Comparison of ENCODE assay signal across 10 mouse cellular contexts in genomic region chr12:32681910-32682309, GRCm38 (mm10).
"Had no signal": no experiment of that assay in that cellular context is flagged by ENCODE, and none has a peak within 500 bp of the region (broad histone marks: within the 10 kb centered on the region; RNA-seq: fewer than 3 reads in every experiment).

No protein-coding gene starts in this region.

- H3K4me1 ChIP-seq: limb, embryonic 12.5 days; lung, embryonic 15.5 days; midbrain, embryonic 13.5 days; stomach, embryonic 15.5 days had no signal

- ATAC-seq: intestine, postnatal 0 days; midbrain, embryonic 13.5 days had no signal

- H3K9me3 ChIP-seq: limb, embryonic 12.5 days; lung, embryonic 15.5 days; midbrain, embryonic 13.5 days; stomach, embryonic 15.5 days had no signal

- H3K9ac ChIP-seq: limb, embryonic 12.5 days; lung, embryonic 15.5 days; midbrain, embryonic 13.5 days; stomach, embryonic 15.5 days had no signal

- H3K36me3 ChIP-seq: limb, embryonic 12.5 days; lung, embryonic 15.5 days; midbrain, embryonic 13.5 days; stomach, embryonic 15.5 days had no signal

- H3K27me3 ChIP-seq: limb, embryonic 12.5 days; lung, embryonic 15.5 days; midbrain, embryonic 13.5 days; stomach, embryonic 15.5 days had no signal

- H3K4me2 ChIP-seq: limb, embryonic 12.5 days; lung, embryonic 15.5 days; midbrain, embryonic 13.5 days; stomach, embryonic 15.5 days had no signal

- H3K4me3 ChIP-seq: layer of hippocampus, adult 2 months; limb, embryonic 12.5 days; lung, embryonic 15.5 days; midbrain, embryonic 13.5 days; stomach, embryonic 15.5 days had no signal

- H3K27ac ChIP-seq: layer of hippocampus, adult 2 months; limb, embryonic 12.5 days; lung, embryonic 15.5 days; midbrain, embryonic 13.5 days; stomach, embryonic 15.5 days had no signal

- DNase-seq: liver; right cerebral cortex, postnatal 14 days; thymus, adult 2 months; thymus, postnatal 25 days had no signal
